Mouse (Mus musculus): ENCODE measurements around the gene 1700001C02Rik. TPM values are rescaled to one million over a fixed set of nuclear protein-coding genes. Genes with fewer than 3 reads are reported as not detected.

Gene 1700001C02Rik
- not detected for total RNA-seq (2021)
- long read RNA-seq, experiment 1: 0 reads
- long read RNA-seq, experiment 2: 0 reads

GRCm38 (mm10) chr5:30465861-30466260 lies at the start of gene 1700001C02Rik:
TSS of gene 1700001C02Rik (plus strand) at chr5:30466047.
- DNase-seq (ENCODE audit: low spot score in 2 of 2): no peak

GRCm38 (mm10) chr5:30416665-30417064 lies 49.2 kb upstream of the 1700001C02Rik start:
- no peak for DNase-seq (ENCODE audit: low spot score in 2 of 2)

- DNase-seq (ENCODE audit: low spot score in 2 of 2): no peak
These were observed 42.7 kb upstream of the 1700001C02Rik start for GRCm38 (mm10) chr5:30423121-30423520.

GRCm38 (mm10) chr5:30423572-30424244 lies 42.1 kb upstream of the 1700001C02Rik start:
- peak; percentile 46 to 59 for DNase-seq (ENCODE audit: low spot score in 2 of 2)

GRCm38 (mm10) chr5:30427406-30427805 lies 38.4 kb upstream of the 1700001C02Rik start:
- no peak for DNase-seq (ENCODE audit: low spot score in 2 of 2)

GRCm38 (mm10) chr5:30438931-30439330 lies 26.9 kb upstream of the 1700001C02Rik start:
- no peak for DNase-seq (ENCODE audit: low spot score in 2 of 2)

GRCm38 (mm10) chr5:30440308-30440906 lies 25.4 kb upstream of the 1700001C02Rik start:
- no peak for DNase-seq (ENCODE audit: low spot score in 2 of 2)

- DNase-seq (ENCODE audit: low spot score in 2 of 2): no peak
These were observed 23.7 kb upstream of the 1700001C02Rik start for GRCm38 (mm10) chr5:30442196-30442595.

- DNase-seq (ENCODE audit: low spot score in 2 of 2): no peak
These were observed 21.4 kb upstream of the 1700001C02Rik start for GRCm38 (mm10) chr5:30444327-30444895.

- DNase-seq (ENCODE audit: low spot score in 2 of 2): no peak
These were observed 9.8 kb upstream of the 1700001C02Rik start for GRCm38 (mm10) chr5:30456056-30456455.

- DNase-seq (ENCODE audit: low spot score in 2 of 2): no peak
These were observed 5.7 kb upstream of the 1700001C02Rik start for GRCm38 (mm10) chr5:30460155-30460554.

- peak in 1 of 2 experiments; percentile 43 for DNase-seq (ENCODE audit: low spot score in 2 of 2)
These were observed 4.0 kb upstream of the 1700001C02Rik start, which contains the start of gene Otof for GRCm38 (mm10) chr5:30461821-30462220. TSS of gene Otof (minus strand) at chr5:30461932.

GRCm38 (mm10) chr5:30466315-30466714 lies 468 bp downstream of the 1700001C02Rik start:
- no peak for DNase-seq (ENCODE audit: low spot score in 2 of 2)

- DNase-seq (ENCODE audit: low spot score in 2 of 2): no peak
These were observed 4.6 kb downstream of the 1700001C02Rik start for GRCm38 (mm10) chr5:30470454-30470853.

GRCm38 (mm10) chr5:30472148-30472547 lies 6.3 kb downstream of the 1700001C02Rik start:
- no peak for DNase-seq (ENCODE audit: low spot score in 2 of 2)

- DNase-seq (ENCODE audit: low spot score in 2 of 2): no peak
These were observed 10.7 kb downstream of the 1700001C02Rik start for GRCm38 (mm10) chr5:30476534-30476933.

- DNase-seq (ENCODE audit: low spot score in 2 of 2): peak in 1 of 2 experiments; percentile 64
These were observed 16.5 kb downstream of the 1700001C02Rik start for GRCm38 (mm10) chr5:30482319-30482718.

- DNase-seq (ENCODE audit: low spot score in 2 of 2): no peak
These were observed 17.7 kb downstream of the 1700001C02Rik start for GRCm38 (mm10) chr5:30483533-30483932.

GRCm38 (mm10) chr5:30484591-30484990 lies 18.7 kb downstream of the 1700001C02Rik start:
- DNase-seq (ENCODE audit: low spot score in 2 of 2): no peak

- DNase-seq (ENCODE audit: low spot score in 2 of 2): no peak
These were observed 19.3 kb downstream of the 1700001C02Rik start for GRCm38 (mm10) chr5:30485136-30485535.

GRCm38 (mm10) chr5:30490215-30490614 lies 24.4 kb downstream of the 1700001C02Rik start:
- no peak for DNase-seq (ENCODE audit: low spot score in 2 of 2)

GRCm38 (mm10) chr5:30490845-30491244 lies 25.0 kb downstream of the 1700001C02Rik start:
- DNase-seq (ENCODE audit: low spot score in 2 of 2): no peak

Measured in gastrocnemius, postnatal 4 days (tissue).